Mouse (Mus musculus) lung, embryonic 15.5 days (tissue): Measurements from ENCODE around the gene Xpo1. TPM values are rescaled to one million over a fixed set of nuclear protein-coding genes. Genes with fewer than 3 reads are reported as not detected.
"Not testable (repeated sequence)": the region's sequence is repeated elsewhere in the genome, so short reads cannot be mapped to it uniquely, and the experiment has no call there.

Experiments used
- ATAC-seq: fragments of 200-750 bp; cut with Nextera tagmentation; 2 replicates; pipeline ENCODE4 v1.8.0; 2017; ENCODE audit warnings: moderate number of reproducible peaks, borderline replicate concordance; ENCODE audit not compliant: low FRiP score, low TSS enrichment; ENCODE audit errors: extremely low read depth
- H3K27ac ChIP-seq: fragments of 300-500 bp; sonication (generic); 2 replicates; pipeline ENCODE4 v1.5.1; 2015; ENCODE audit warnings: moderate library complexity, mild to moderate bottlenecking, inconsistent platforms
- H3K27me3 ChIP-seq: fragments of 300-500 bp; sonication (generic); 2 replicates; pipeline ENCODE4 v1.6.1; 2015; ENCODE audit warnings: inconsistent platforms
- H3K36me3 ChIP-seq: fragments of 300-500 bp; sonication (generic); 2 replicates; pipeline ENCODE4 v1.6.1; 2015; ENCODE audit warnings: inconsistent platforms
- H3K4me1 ChIP-seq: fragments of 300-500 bp; sonication (generic); 2 replicates; pipeline ENCODE4 v1.6.1; 2015; ENCODE audit warnings: inconsistent platforms
- H3K4me2 ChIP-seq: fragments of 300-500 bp; sonication (generic); 2 replicates; pipeline ENCODE4 v1.6.1; 2015; ENCODE audit warnings: inconsistent platforms, mild to moderate bottlenecking, moderate library complexity
- H3K4me3 ChIP-seq: fragments of 300-500 bp; sonication (generic); 2 replicates; pipeline ENCODE4 v1.5.1; 2015; ENCODE audit warnings: mild to moderate bottlenecking, inconsistent platforms
- H3K9ac ChIP-seq: fragments of 300-500 bp; sonication (generic); 2 replicates; pipeline ENCODE4 v1.6.1; 2015; ENCODE audit warnings: inconsistent platforms
- H3K9me3 ChIP-seq: fragments of 300-500 bp; sonication (generic); 2 replicates; pipeline ENCODE4 v1.6.1; 2016; ENCODE audit warnings: inconsistent platforms
- WGBS: fragments of 180-500 bp; shearing (Covaris S2); methylation state at CpG from one replicate; pipeline ENCODE4 v1.1.7; 2015; 5-methylcytosine and 5-hydroxymethylcytosine counted together
- polyA plus RNA-seq: library from polyadenylated mRNA; unstranded; fragments of >200 nt; fragmentation: Nextera tagmentation; extraction: Ambion mirVana; gene quantifications from 2 replicates; pipeline ENCODE4 v1.2.1, GENCODE M21; 2015

The Xpo1 gene
- polyA plus RNA-seq, 1 experiment from 2014 or later: 110 TPM

DNA sequence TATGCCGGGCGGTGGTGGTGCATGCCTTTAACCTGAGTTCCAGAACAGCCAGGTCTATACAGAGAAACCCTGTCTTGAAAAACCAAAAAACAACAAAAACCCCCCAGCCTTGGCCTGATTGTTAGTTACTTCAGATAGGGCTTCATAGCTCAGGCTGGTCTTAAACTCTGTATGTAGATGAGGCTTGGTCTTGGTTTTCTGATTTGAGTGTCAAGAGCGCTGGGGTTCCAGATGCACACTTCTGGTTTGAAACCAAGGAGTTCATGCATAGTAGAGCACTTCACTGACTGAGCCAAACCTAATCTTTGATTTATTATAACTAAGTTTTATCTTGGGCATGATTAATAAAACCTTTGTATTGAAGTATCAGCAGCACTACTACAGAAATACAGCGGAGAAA lies 3.2 kb downstream of the Xpo1 start:
- ATAC-seq: no peak
- Histone ChIP-seq H3K27me3 (no peaks in the 10 kb centered on the region), H3K4me2 (peak overlapping the region; percentile 68; the same call in 1 of the 2 replicates), H3K9ac (no peak overlapping the region), H3K4me1 (peaks cover 25% of the 10 kb centered on the region; the same call in 1 of the 2 replicates), H3K27ac (no peak overlapping the region), H3K9me3 (no peaks in the 10 kb centered on the region), H3K36me3 (peaks cover 18% of the 10 kb centered on the region), H3K4me3 (no peak overlapping the region; the same call in 1 of the 2 replicates)
- 73% methylated on average over 4 of the region's 4 CpGs for WGBS

GRCm38 (mm10) chr11:23259481-23259880 lies 3.6 kb downstream of the Xpo1 start:
- no peak overlapping the region for H3K27ac ChIP-seq
- H3K4me3 ChIP-seq: no peak overlapping the region
- peak overlapping the region; percentile 68; the same call in 1 of the 2 replicates for H3K4me2 ChIP-seq
- H3K27me3 ChIP-seq: no peaks in the 10 kb centered on the region
- H3K9ac ChIP-seq: no peak overlapping the region
- no peaks in the 10 kb centered on the region for H3K9me3 ChIP-seq
- WGBS: 62% methylated on average over 1 of the region's 1 CpGs
- peaks cover 25% of the 10 kb centered on the region; the same call in 1 of the 2 replicates for H3K4me1 ChIP-seq
- peaks cover 21% of the 10 kb centered on the region for H3K36me3 ChIP-seq
- ATAC-seq: no peak

GRCm38 (mm10) chr11:23260186-23260585 lies 4.3 kb downstream of the Xpo1 start:
- Histone ChIP-seq H3K9me3 (no peaks in the 10 kb centered on the region), H3K4me3 (no peak overlapping the region), H3K4me2 (no peak overlapping the region), H3K27me3 (no peaks in the 10 kb centered on the region), H3K27ac (no peak overlapping the region), H3K36me3 (peaks cover 28% of the 10 kb centered on the region), H3K9ac (no peak overlapping the region), H3K4me1 (peaks cover 25% of the 10 kb centered on the region; the same call in 1 of the 2 replicates)
- WGBS: 74% methylated on average over 1 of the region's 1 CpGs
- no peak for ATAC-seq

- peaks cover 39% of the 10 kb centered on the region for H3K36me3 ChIP-seq
- no peak overlapping the region for H3K4me3 ChIP-seq
- 65% methylated on average over 3 of the region's 3 CpGs for WGBS
- no peak overlapping the region for H3K4me2 ChIP-seq
- H3K9me3 ChIP-seq: no peaks in the 10 kb centered on the region
- ATAC-seq: no peak
- peaks cover 25% of the 10 kb centered on the region; the same call in 1 of the 2 replicates for H3K4me1 ChIP-seq
- no peak overlapping the region for H3K9ac ChIP-seq
- no peak overlapping the region for H3K27ac ChIP-seq
- no peaks in the 10 kb centered on the region for H3K27me3 ChIP-seq
Measured at GRCm38 (mm10) chr11:23261490-23261889, 5.6 kb downstream of the Xpo1 start.

GRCm38 (mm10) chr11:23264949-23265348 lies 9.1 kb downstream of the Xpo1 start:
- Histone ChIP-seq H3K27ac (no peak overlapping the region), H3K4me3 (no peak overlapping the region), H3K27me3 (no peaks in the 10 kb centered on the region), H3K9me3 (no peaks in the 10 kb centered on the region), H3K9ac (no peak overlapping the region), H3K4me2 (no peak overlapping the region), H3K4me1 (0 out of 2 replicates have a peak, but pooled peaks cover 7% of the 10 kb centered on the region), H3K36me3 (peaks cover 55% of the 10 kb centered on the region)
- ATAC-seq: no peak

DNA sequence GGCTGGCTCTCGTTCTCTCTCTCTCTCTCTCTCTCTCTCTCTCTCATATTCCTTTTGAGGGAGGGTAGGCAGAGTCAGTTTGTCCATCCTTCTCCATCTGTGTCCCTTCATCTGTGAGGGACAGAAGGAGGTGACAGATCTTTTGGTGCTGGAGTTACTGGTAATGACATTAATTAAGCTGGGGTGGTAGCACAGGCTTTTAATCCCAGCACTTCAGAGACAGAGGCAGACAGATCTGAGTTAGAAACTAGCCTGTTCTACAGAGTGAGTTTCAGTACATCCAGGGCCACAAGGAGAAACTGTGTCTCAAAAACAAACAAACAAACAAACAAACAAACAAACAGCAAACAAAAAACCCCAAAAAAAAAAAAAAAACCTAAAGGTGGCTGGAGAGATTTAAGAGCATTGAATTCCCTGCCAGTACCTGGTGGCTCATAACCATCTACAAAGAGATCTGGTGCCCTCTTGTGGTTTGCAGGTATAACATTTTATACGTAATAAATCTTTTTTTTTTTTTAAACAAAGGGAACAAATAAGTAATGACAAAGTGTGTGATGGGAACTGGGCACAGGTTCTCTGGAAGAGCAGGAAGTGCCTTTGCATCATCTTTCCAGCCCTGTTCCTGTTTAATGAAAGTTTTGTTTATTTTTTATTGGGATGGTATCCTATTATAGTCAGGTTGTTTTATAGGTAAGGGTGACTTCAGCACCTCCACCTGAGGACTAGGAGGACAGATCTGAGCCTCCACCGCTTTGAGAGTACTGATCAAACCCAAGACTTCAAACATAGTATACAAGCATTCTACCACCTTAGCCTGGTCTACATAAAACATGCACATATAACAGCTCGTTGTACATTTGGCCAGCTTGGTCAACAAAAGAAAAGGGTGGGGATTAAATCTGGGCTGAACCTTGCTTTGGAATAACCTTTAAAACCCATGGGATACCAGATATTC lies 16.2 kb downstream of the Xpo1 start:
- Histone ChIP-seq H3K4me2 (no peak overlapping the region), H3K4me1 (no peaks in the 10 kb centered on the region), H3K4me3 (no peak overlapping the region), H3K36me3 (peaks cover 75% of the 10 kb centered on the region), H3K9ac (no peak overlapping the region), H3K27me3 (no peaks in the 10 kb centered on the region), H3K9me3 (no peaks in the 10 kb centered on the region), H3K27ac (no peak overlapping the region)
- WGBS: 75% methylated on average over 4 of the region's 4 CpGs
- no peak for ATAC-seq

DNA sequence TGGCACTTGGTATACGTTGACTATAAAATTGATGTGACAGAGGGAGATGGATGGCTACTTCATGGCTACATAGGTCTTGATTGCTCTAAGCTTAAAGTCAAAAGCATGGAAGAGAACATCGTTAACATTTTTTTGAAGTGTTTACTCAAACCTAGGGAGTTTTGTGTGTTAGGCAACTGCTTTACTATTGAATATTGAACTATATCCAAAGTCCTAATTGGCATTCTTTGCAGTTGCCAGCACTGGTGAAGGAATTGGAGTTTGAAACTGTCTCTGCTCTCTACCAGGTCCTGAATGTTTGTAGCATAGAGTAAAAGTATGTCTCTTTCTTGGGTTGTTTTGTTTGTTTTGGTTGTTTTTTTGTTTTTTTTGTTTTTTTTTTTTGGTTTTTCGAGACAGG lies 19.9 kb downstream of the Xpo1 start:
- Histone ChIP-seq H3K4me1 (no peaks in the 10 kb centered on the region), H3K27ac (no peak overlapping the region), H3K4me2 (no peak overlapping the region), H3K4me3 (no peak overlapping the region), H3K9me3 (no peaks in the 10 kb centered on the region), H3K36me3 (peaks cover 87% of the 10 kb centered on the region), H3K27me3 (no peaks in the 10 kb centered on the region), H3K9ac (no peak overlapping the region)
- no peak for ATAC-seq
- 62% methylated on average over 3 of the region's 3 CpGs for whole genome bisulfite sequencing

DNA sequence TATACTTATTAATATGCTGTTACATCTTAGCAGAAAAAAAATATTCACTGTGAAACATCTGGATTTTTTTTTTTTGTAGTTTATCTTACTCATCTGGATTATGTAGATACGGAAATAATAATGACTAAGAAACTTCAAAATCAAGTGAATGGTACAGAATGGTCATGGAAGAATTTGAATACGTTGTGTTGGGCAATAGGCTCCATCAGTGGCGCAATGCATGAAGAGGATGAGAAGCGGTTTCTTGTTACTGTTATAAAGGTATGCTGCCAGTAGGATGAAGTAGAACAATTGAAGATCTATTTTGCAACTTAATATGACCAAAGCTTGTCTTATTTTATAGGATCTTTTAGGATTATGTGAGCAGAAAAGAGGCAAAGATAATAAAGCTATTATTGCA lies 28.6 kb downstream of the Xpo1 start:
- Histone ChIP-seq H3K9me3 (no peaks in the 10 kb centered on the region), H3K36me3 (peaks cover 88% of the 10 kb centered on the region), H3K4me1 (no peaks in the 10 kb centered on the region), H3K4me3 (no peak overlapping the region), H3K27me3 (no peaks in the 10 kb centered on the region), H3K4me2 (no peak overlapping the region), H3K27ac (no peak overlapping the region), H3K9ac (no peak overlapping the region)
- ATAC-seq: no peak
- 90% methylated on average over 4 of the region's 4 CpGs for WGBS

GRCm38 (mm10) chr11:23288866-23289265 lies 33.0 kb downstream of the Xpo1 start:
- ATAC-seq: not testable (repeated sequence)

DNA sequence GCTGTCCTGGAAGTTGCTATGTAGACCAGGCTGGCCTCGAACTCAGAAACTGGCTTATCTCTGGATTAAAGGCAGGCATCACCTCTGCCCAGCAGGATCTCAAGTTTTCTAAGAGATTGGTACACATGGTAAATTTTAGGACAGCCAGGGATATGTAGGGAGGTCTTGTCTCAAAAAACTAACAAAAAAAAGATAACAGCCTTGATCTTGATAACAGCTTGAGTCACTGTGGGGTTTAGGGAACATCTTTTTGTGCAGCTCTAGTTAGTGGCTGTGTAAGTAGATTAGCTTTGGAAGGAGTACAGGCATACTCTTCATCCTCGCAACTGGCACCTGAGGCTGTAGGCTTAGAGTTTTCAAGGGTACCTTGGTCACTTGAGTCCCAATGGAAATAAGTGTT lies 41.5 kb downstream of the Xpo1 start:
- Histone ChIP-seq H3K36me3 (peaks cover 57% of the 10 kb centered on the region), H3K27ac (no peak overlapping the region), H3K9me3 (no peaks in the 10 kb centered on the region), H3K4me3 (no peak overlapping the region), H3K4me1 (no peaks in the 10 kb centered on the region), H3K9ac (no peak overlapping the region), H3K4me2 (no peak overlapping the region), H3K27me3 (no peaks in the 10 kb centered on the region)
- no peak for ATAC-seq
- WGBS: 94% methylated on average over 2 of the region's 2 CpGs

More at GRCm38 (mm10) chr11:23288866-23289265, 33.0 kb downstream of the Xpo1 start:
- WGBS: 72% methylated on average over 4 of the region's 4 CpGs
- not testable (repeated sequence) for H3K9me3 ChIP-seq, H3K4me3 ChIP-seq, H3K9ac ChIP-seq, H3K4me1 ChIP-seq, H3K27me3 ChIP-seq, H3K4me2 ChIP-seq, H3K27ac ChIP-seq
- peaks cover 88% of the 10 kb centered on the region for H3K36me3 ChIP-seq

GRCm38 (mm10) chr11:23298301-23298700 lies 42.5 kb downstream of the Xpo1 start:
- Histone ChIP-seq H3K9me3 (no peaks in the 10 kb centered on the region), H3K4me1 (no peaks in the 10 kb centered on the region), H3K36me3 (peaks cover 48% of the 10 kb centered on the region), H3K4me2 (no peak overlapping the region), H3K9ac (no peak overlapping the region), H3K27ac (no peak overlapping the region), H3K27me3 (no peaks in the 10 kb centered on the region), H3K4me3 (no peak overlapping the region)
- ATAC-seq: peak; percentile 38; the same call in 1 of the 2 replicates
- WGBS: 73% methylated on average over 2 of the region's 2 CpGs

DNA sequence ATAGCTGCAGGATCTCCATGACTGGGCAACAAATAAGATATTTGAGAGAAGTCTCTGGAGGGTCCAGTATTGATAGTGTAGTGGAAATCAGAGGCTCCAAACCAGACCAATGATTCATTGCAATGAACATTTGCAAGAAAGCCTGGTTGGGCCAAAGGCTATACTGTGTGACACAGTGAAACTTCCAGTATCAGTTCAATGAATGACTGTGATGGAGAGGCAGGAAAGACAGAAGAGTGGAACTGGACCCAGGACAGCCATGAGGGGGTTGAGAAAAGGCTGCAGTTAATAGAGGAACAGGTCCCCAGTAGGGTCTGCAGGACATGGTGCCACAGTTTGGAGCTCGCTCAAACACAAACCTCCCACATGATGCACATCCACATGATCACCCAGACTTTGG lies 44.1 kb downstream of the Xpo1 start:
- H3K9ac ChIP-seq: no peak overlapping the region
- no peaks in the 10 kb centered on the region for H3K9me3 ChIP-seq
- H3K27me3 ChIP-seq: no peaks in the 10 kb centered on the region
- 81% methylated on average over 1 of the region's 1 CpGs for WGBS
- peaks cover 34% of the 10 kb centered on the region for H3K36me3 ChIP-seq
- no peak for ATAC-seq
- H3K27ac ChIP-seq: no peak overlapping the region
- H3K4me2 ChIP-seq: no peak overlapping the region
- no peak overlapping the region for H3K4me3 ChIP-seq
- H3K4me1 ChIP-seq: no peaks in the 10 kb centered on the region
